Mouse (Mus musculus) left cerebral cortex, adult 9 months (tissue): ENCODE results near the gene Selenov.
"Not testable (repeated sequence)": the region's sequence is repeated elsewhere in the genome, so short reads cannot be mapped to it uniquely, and the experiment has no call there.

ENCODE experiments used
- DNase-seq, 2 experiments: peaks; one replicate each; pipeline ENCODE4 v3.0.0; 2022; ENCODE audit warnings: low spot score in 2 of 2

Gene Selenov

DNA sequence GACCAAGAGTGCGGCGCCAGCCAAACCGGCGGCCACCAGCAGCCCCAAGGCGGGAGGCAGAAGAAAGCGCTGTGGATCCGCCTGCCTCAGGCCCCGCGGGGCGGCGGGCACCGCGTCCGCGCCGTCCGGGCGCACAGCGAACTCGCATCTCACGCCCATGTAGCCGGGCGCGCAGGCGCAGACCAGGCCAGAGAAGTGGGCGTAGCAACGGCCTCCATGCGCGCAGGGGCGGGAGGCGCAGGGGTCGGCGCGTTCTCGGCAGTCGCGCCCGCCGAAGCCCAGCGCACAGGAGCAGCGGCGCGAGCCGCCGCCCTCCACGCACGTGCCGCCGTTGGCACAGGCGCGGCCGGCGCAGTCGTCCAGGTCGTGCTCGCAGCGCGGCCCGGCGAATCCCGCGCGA lies 3.5 kb upstream of the Selenov start:
- DNase-seq, result peak in 1 of 2 experiments; percentile 56

- no peak for DNase-seq
These were observed 821 bp downstream of the Selenov start for GRCm38 (mm10) chr7:28290165-28290564.

DNA sequence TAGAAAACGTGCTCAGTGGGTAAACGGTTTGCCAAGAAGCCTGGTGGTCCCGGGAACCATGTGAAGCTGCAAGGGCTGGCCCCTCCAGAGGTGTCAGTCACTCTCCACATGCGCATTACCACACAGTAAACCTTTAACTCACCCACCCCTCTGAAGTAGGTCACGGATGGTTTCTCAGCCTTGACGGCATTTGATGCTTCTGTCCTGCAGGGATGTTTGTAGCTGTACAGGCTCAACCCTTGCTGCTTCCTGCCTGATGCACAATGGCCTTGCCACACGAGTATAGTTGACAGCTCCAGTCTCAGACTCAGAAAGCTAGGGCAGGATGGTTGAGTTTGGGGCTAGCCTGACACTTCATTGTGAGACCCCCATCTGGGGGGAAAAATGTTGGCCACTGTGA lies 10.4 kb downstream of the Selenov start:
- no peak for DNase-seq

DNA sequence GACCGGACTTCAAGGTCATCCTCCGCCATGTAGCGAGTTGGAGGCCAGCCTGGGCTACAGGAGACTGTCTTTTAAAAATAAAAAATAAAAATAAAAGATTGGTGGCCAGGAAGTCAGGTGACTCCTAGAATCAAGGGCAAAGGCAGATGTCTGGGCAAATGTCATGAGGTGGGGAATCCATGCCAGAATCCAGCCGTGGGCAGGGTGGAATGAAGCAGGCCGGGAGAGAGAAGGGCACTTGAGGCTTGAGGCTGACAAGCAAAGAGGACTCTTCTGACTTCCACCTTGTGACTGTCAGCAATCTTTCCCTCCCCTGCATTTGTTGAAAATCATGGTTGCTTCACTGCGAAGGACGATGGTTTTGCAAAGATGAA lies 12.7 kb downstream of the Selenov start:
- DNase-seq, result no peak

DNA sequence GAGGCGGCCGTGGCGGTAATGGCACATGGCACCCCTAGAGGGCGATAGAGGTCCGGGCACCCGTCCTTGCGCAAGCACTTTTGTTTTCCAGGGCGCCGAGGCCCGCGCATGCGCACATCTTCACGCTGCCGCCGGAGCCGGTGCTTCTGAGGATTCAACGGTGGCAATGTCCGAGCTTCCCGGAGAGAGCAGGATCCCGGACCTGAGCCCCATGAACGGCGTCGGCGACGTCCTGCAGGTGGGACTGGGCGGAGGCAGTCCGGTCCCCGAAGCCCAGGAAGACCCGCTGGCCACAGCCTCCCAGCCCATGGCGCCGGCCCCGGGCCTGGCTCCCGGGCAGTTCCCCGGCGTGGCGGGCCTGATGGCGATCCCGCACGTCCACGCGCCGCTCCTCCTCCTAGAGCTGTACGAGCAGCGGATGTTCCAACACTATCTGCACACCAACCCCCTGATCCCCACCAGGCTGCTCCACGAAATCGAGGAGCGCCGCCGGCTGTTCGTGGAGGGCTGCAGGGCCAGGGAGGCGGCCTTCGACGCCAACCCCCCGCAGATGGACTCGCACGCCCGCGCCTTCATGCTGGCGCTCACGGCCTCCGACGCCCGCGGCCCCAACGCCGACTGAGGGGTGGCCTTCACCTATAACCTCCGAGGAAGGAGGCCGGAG lies 13.2 kb downstream of the Selenov start, which contains the start of gene Eid2b:
Gene Eid2b, plus strand, starts transcription at position 125 of the 664 bp plus-strand sequence.
- peak; percentile 84 to 96 for DNase-seq

GRCm38 (mm10) chr7:28277237-28277614 lies 13.8 kb downstream of the Selenov start:
- DNase-seq, result no peak

DNA sequence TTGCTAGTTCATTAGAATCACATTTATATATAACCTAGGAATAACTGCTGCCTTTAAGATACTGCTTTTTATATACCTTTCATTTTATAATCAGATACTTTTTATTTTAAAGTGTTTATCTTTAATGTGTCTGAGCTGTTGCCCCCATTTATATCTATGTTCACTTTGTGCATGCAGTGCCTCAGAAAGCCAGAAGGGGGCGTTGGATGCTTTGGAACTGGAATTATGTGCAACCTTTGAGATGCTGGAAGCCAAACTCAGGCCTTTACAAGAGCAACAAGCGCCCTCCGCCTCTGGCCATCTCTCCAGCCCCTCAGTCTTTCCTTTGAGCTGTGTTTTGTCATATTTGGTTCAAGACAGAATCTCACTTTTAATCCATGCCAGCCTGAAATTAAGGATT lies 19.2 kb downstream of the Selenov start:
- no peak for DNase-seq

- DNase-seq, result no peak
These were observed 21.6 kb downstream of the Selenov start for GRCm38 (mm10) chr7:28269355-28269754.

DNA sequence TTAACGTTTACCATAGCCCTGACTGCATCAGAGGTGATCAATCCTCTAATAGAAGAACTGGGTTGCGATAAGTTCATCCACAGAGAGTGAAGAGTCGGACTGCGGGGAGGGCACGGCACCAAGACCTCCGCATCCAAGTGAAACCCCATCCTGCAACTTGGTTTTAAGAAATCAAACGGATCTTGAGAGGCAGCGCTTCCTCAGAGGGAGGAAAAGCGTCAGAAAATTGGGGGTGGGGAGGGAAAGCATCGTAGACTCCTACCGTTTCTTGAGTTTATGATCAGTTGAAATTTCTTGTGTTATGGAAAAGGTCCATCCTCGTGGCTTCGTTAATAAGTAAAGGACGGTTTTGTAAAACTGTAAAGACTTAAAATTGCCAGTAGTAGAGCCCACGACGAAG lies 22.4 kb downstream of the Selenov start:
- no peak for DNase-seq

- DNase-seq, result peak in 1 of 2 experiments; percentile 39
These were observed 22.9 kb downstream of the Selenov start for GRCm38 (mm10) chr7:28268042-28268531.

GRCm38 (mm10) chr7:28267129-28268041 lies 23.6 kb downstream of the Selenov start, which contains the start of gene Eid2:
Gene Eid2, plus strand, starts transcription at chr7:28267881.
- peak; percentile 74 to 88 for DNase-seq

DNA sequence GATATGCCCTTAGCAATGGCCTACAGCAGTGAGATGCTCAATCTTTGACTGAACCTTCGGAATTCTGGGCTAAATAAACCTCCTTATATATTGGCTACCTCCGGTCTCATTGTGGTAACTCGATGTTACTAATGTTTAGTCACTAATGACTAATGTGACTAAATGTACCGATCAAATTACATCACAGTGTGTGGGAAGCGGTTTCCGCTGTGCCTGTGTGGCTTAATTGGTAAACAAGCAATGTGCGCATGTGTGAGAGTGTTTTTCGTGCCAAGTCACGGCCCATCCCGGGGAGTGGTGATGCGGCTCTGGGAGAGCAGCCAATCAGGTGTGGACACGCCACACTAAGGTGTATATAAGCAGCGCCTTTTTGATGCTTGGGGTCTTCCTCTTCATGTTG lies 25.6 kb downstream of the Selenov start:
- DNase-seq, result no peak

DNA sequence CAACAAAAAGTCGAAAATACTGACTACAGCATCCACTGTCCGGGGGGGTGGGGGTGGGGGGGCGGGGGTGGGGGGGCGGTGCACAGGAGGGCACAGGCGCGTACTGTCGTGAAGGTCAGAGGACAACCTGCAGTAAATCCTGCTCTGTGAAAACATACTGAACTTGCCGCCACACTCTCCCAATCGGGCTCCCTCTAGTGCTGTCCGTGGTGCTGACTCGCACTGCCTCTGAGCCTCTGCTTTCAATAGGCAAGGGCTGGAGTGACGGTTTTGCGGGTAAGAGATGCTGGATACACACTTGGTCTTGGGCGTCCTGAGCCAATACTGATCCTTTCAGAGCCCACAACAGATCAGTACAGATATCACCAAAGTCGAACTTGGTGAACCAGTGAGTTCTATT lies 27.2 kb downstream of the Selenov start:
- DNase-seq, result peak in 1 of 2 experiments; percentile 15

GRCm38 (mm10) chr7:28262861-28263260 lies 28.1 kb downstream of the Selenov start:
- DNase-seq, result no peak

DNA sequence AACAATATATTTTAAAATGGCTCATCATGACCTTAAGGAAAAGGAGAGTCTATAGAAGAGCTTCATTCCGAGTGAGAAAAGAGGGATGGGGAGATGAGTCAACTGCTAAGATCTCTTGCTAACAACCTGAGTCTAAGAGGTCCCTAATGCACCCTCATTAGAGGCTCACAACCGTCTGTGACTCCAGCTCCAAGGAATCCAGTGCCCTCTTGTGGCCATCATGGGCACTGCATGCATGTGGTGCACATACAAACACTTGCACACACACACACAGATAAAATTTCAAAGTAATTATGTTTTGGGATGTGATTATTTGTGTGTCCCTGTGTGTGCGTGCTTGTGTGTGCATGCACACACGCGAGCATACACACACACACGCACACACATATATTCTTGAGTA lies 35.5 kb downstream of the Selenov start:
- DNase-seq, result no peak

- no peak for DNase-seq
These were observed 36.4 kb downstream of the Selenov start for GRCm38 (mm10) chr7:28254591-28254990.

DNA sequence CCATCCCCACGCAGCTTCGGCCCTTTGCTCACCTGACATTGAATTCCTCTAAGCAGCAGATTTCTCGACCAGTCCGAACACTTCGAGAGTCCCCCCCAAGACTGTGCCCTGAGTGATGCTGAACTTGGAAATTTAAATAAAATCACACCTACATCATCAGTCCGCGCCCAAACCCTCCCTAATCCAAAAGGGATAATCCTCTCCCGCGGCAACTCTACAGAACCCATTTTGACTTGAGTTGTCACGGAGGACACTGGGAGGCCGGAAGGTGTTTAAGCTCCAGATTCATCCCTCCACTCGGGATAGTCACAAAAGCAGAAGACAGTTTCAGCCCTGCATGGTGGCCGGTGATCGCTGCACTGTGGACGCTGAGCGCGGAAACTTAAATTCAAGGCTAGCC lies 39.0 kb downstream of the Selenov start:
- no peak for DNase-seq

- DNase-seq, result no peak
These were observed 42.0 kb downstream of the Selenov start for GRCm38 (mm10) chr7:28248957-28249356.

- not testable (repeated sequence) for DNase-seq
These were observed 47.0 kb downstream of the Selenov start for GRCm38 (mm10) chr7:28243943-28244342.
